Mouse (Mus musculus) MEL (cell line): ENCODE measurements around the gene Ccdc91. TPM values are rescaled to one million over a fixed set of nuclear protein-coding genes. Genes with fewer than 3 reads are reported as not detected.

ENCODE experiments used
- DNase-seq: peaks from one replicate; pipeline ENCODE4 v3.0.0; 2011; ENCODE audit warnings: low read depth, low spot score
- H3K27ac ChIP-seq: 2 replicates; pipeline ENCODE4 v1.5.1; 2012; ENCODE audit warnings: low read depth, mild to moderate bottlenecking, control low read depth, low read length, moderate library complexity; ENCODE audit not compliant: control insufficient read depth
- H3K27me3 ChIP-seq, 2 experiments: fragments of 150-350 bp in 1 of 2; sonication (generic) in 1 of 2; 2 replicates each; pipeline ENCODE4 v1.6.1; 2012; ENCODE audit warnings: low read length in 2 of 2, mild to moderate bottlenecking in 2 of 2, improper control_type of control experiment in 1 of 2, moderate library complexity in 1 of 2; ENCODE audit not compliant: insufficient read depth in 2 of 2, control insufficient read depth in 1 of 2
- H3K36me3 ChIP-seq, 2 experiments: 2 replicates each; pipeline ENCODE4 v1.6.1; 2012 to 2014; ENCODE audit warnings: low read length in 2 of 2, improper control_type of control experiment in 1 of 2, inconsistent platforms in 1 of 2, mild to moderate bottlenecking in 1 of 2; ENCODE audit not compliant: insufficient read depth in 2 of 2, control insufficient read depth in 1 of 2
- H3K4me1 ChIP-seq, 2 experiments: fragments of 150-350 bp in 1 of 2; sonication (generic) in 1 of 2; 2 replicates each; pipeline ENCODE4 v1.6.1; 2012; ENCODE audit warnings: low read length in 2 of 2, improper control_type of control experiment in 1 of 2, mild to moderate bottlenecking in 1 of 2; ENCODE audit not compliant: insufficient read depth in 2 of 2, control insufficient read depth in 1 of 2
- H3K4me3 ChIP-seq, 2 experiments: fragments of 150-350 bp in 1 of 2; sonication (generic) in 1 of 2; 2 replicates each; pipeline ENCODE4 v1.5.1; 2012; ENCODE audit warnings: low read depth in 2 of 2, low read length in 2 of 2, mild to moderate bottlenecking in 2 of 2, moderate library complexity in 2 of 2, control low read depth in 1 of 2, improper control_type of control experiment in 1 of 2; ENCODE audit not compliant: control insufficient read depth in 1 of 2, insufficient read depth in 1 of 2
- H3K79me2 ChIP-seq: 2 replicates; pipeline ENCODE4 v1.6.1; 2012; ENCODE audit warnings: mild to moderate bottlenecking, low read length, moderate library complexity; ENCODE audit not compliant: control insufficient read depth, poor library complexity, insufficient read depth
- H3K9ac ChIP-seq: 2 replicates; pipeline ENCODE4 v1.6.1; 2012; ENCODE audit warnings: low read depth, mild to moderate bottlenecking, control low read depth, low read length, moderate library complexity; ENCODE audit not compliant: control insufficient read depth, poor library complexity, severe bottlenecking
- H3K9me3 ChIP-seq: fragments of 150-350 bp; sonication (generic); replicated peaks from 2 replicates; pipeline ENCODE4 v1.6.1; 2012; ENCODE audit warnings: mild to moderate bottlenecking, low read length, improper control_type of control experiment, moderate library complexity; ENCODE audit not compliant: insufficient read depth
- BHLHE40 ChIP-seq: IDR thresholded peaks from 2 replicates; pipeline ENCODE4 v1.6.1; 2012; ENCODE audit warnings: low read depth, mild to moderate bottlenecking, inconsistent platforms, low read length, improper control_type of control experiment, borderline replicate concordance
- CTCF ChIP-seq, 3 experiments: IDR thresholded peaks in 2 of 3; conservative IDR thresholded peaks in 1 of 3; 2 replicates each; pipeline ENCODE4 v1.5.1; 2011 to 2012; ENCODE audit warnings: low read length in 3 of 3, low read depth in 2 of 3, mild to moderate bottlenecking in 2 of 3, improper control_type of control experiment in 1 of 3, inconsistent platforms in 1 of 3, mixed read lengths in 1 of 3, moderate library complexity in 1 of 3; ENCODE audit not compliant: control insufficient read depth in 1 of 3, insufficient read depth in 1 of 3, poor library complexity in 1 of 3, severe bottlenecking in 1 of 3
- EP300 ChIP-seq, 2 experiments: IDR thresholded peaks; 2 replicates each; pipeline ENCODE4 v1.6.1; 2011; ENCODE audit warnings: improper control_type of control experiment in 2 of 2, low read length in 2 of 2, low read depth in 1 of 2, mild to moderate bottlenecking in 1 of 2
- ETS1 ChIP-seq: IDR thresholded peaks from 2 replicates; pipeline ENCODE4 v1.6.1; 2012; ENCODE audit warnings: low read depth, mild to moderate bottlenecking, inconsistent platforms, low read length, improper control_type of control experiment, moderate library complexity
- GABPA ChIP-seq: IDR thresholded peaks from 2 replicates; pipeline ENCODE4 v1.6.1; 2012; ENCODE audit warnings: low read depth, mild to moderate bottlenecking, inconsistent platforms, low read length, improper control_type of control experiment, moderate library complexity
- GATA1 ChIP-seq: IDR thresholded peaks from 2 replicates; pipeline ENCODE4 v1.6.1; 2011; ENCODE audit warnings: low read depth, low read length, improper control_type of control experiment
- HCFC1 ChIP-seq: IDR thresholded peaks from 2 replicates; pipeline ENCODE4 v1.6.1; 2012; ENCODE audit warnings: low read depth, mild to moderate bottlenecking, inconsistent platforms, low read length, improper control_type of control experiment, moderate library complexity
- JUND ChIP-seq: IDR thresholded peaks from 2 replicates; pipeline ENCODE4 v1.6.1; 2011; ENCODE audit warnings: low read depth, mild to moderate bottlenecking, improper control_type of control experiment, low read length
- KAT2A ChIP-seq: conservative IDR thresholded peaks from 2 replicates; pipeline ENCODE4 v1.6.1; 2012; ENCODE audit warnings: low read depth, low read length, improper control_type of control experiment, inconsistent platforms
- MAFK ChIP-seq: IDR thresholded peaks from 2 replicates; pipeline ENCODE4 v1.6.1; 2011; ENCODE audit warnings: low read depth, mild to moderate bottlenecking, low read length, improper control_type of control experiment, borderline replicate concordance
- MAX ChIP-seq: IDR thresholded peaks from 2 replicates; pipeline ENCODE4 v1.6.1; 2011; ENCODE audit warnings: low read length, improper control_type of control experiment
- MAZ ChIP-seq: IDR thresholded peaks from 2 replicates; pipeline ENCODE4 v1.6.1; 2012; ENCODE audit warnings: low read depth, mild to moderate bottlenecking, inconsistent platforms, low read length, improper control_type of control experiment
- MYB ChIP-seq: IDR thresholded peaks from 2 replicates; pipeline ENCODE4 v1.6.1; 2011; ENCODE audit warnings: mild to moderate bottlenecking, low read depth, low read length, improper control_type of control experiment
- MYC ChIP-seq: IDR thresholded peaks from 2 replicates; pipeline ENCODE4 v1.6.1; 2011; ENCODE audit warnings: low read depth, mild to moderate bottlenecking, low read length, improper control_type of control experiment, moderate library complexity
- NRF1 ChIP-seq: IDR thresholded peaks from 2 replicates; pipeline ENCODE4 v1.6.1; 2014; ENCODE audit warnings: low read depth, mild to moderate bottlenecking, inconsistent platforms, low read length, improper control_type of control experiment, moderate library complexity; ENCODE audit not compliant: poor library complexity, insufficient read depth, severe bottlenecking
- POLR2A ChIP-seq, 2 experiments: IDR thresholded peaks; 2 replicates each; pipeline ENCODE4 v1.6.1; 2011 to 2012; ENCODE audit warnings: low read length in 2 of 2, mild to moderate bottlenecking in 2 of 2, control low read depth in 1 of 2, improper control_type of control experiment in 1 of 2, low read depth in 1 of 2, moderate library complexity in 1 of 2; ENCODE audit not compliant: control insufficient read depth in 1 of 2, insufficient read depth in 1 of 2, poor library complexity in 1 of 2
- POLR2AphosphoS2 ChIP-seq: IDR thresholded peaks from 2 replicates; pipeline ENCODE4 v1.6.1; 2011; ENCODE audit warnings: low read length, improper control_type of control experiment
- POLR2AphosphoS5 ChIP-seq: IDR thresholded peaks from 2 replicates; pipeline ENCODE4 v1.6.1; 2012; ENCODE audit warnings: low read depth, borderline replicate concordance, mild to moderate bottlenecking, inconsistent platforms, low read length, moderate library complexity, mixed read lengths
- RCOR1 ChIP-seq: IDR thresholded peaks from 2 replicates; pipeline ENCODE4 v1.6.1; 2012; ENCODE audit warnings: low read depth, mild to moderate bottlenecking, inconsistent platforms, low read length, improper control_type of control experiment
- SIN3A ChIP-seq: IDR thresholded peaks from 2 replicates; pipeline ENCODE4 v1.6.1; 2012; ENCODE audit warnings: low read length, improper control_type of control experiment, inconsistent platforms
- SMC3 ChIP-seq: IDR thresholded peaks from 2 replicates; pipeline ENCODE4 v1.6.1; 2011; ENCODE audit warnings: low read depth, low read length, improper control_type of control experiment
- TAL1 ChIP-seq: IDR thresholded peaks from 2 replicates; pipeline ENCODE4 v1.6.1; 2012; ENCODE audit warnings: mild to moderate bottlenecking, inconsistent platforms, low read length, moderate library complexity, mixed read lengths
- TCF12 ChIP-seq: IDR thresholded peaks from 2 replicates; pipeline ENCODE4 v1.6.1; 2014; ENCODE audit warnings: low read depth, mild to moderate bottlenecking, inconsistent platforms, low read length, improper control_type of control experiment, moderate library complexity
- USF1 ChIP-seq: IDR thresholded peaks from 2 replicates; pipeline ENCODE4 v1.6.1; 2014; ENCODE audit warnings: low read depth, mild to moderate bottlenecking, inconsistent platforms, low read length, improper control_type of control experiment, moderate library complexity
- USF2 ChIP-seq, 2 experiments: IDR thresholded peaks; 2 replicates each; pipeline ENCODE4 v1.6.1; 2011 to 2012; ENCODE audit warnings: improper control_type of control experiment in 2 of 2, low read length in 2 of 2, borderline replicate concordance in 1 of 2, inconsistent platforms in 1 of 2, low read depth in 1 of 2, mild to moderate bottlenecking in 1 of 2; ENCODE audit not compliant: insufficient read depth in 1 of 2
- ZC3H11A ChIP-seq: IDR thresholded peaks from 2 replicates; pipeline ENCODE4 v1.6.1; 2012; ENCODE audit warnings: low read depth, mild to moderate bottlenecking, inconsistent platforms, low read length, improper control_type of control experiment
- ZMIZ1 ChIP-seq: IDR thresholded peaks from 2 replicates; pipeline ENCODE4 v1.6.1; 2012; ENCODE audit warnings: low read depth, mild to moderate bottlenecking, inconsistent platforms, low read length, improper control_type of control experiment, moderate library complexity
- ZNF384 ChIP-seq: IDR thresholded peaks from 2 replicates; pipeline ENCODE4 v1.6.1; 2012; ENCODE audit warnings: low read depth, mild to moderate bottlenecking, inconsistent platforms, low read length, improper control_type of control experiment
- polyA plus RNA-seq, 2 experiments: library from polyadenylated mRNA; stranded (reverse) in 1 of 2; unstranded in 1 of 2; fragments of >175 nt in 1 of 2; fragments of >200 nt in 1 of 2; gene quantifications; 2 replicates each; pipeline versions ENCODE4 v1.2.1 to v1.2.4; 2012; ENCODE audit warnings: low replicate concordance in 2 of 2, low read depth in 1 of 2; ENCODE audit not compliant: insufficient read length in 2 of 2, insufficient read depth in 1 of 2, missing spikeins in 1 of 2
- total RNA-seq: library from RNA; depleted of rRNA; stranded (reverse); fragments of 300-350 nt; gene quantifications from 2 replicates; pipeline ENCODE4 v1.2.3, GENCODE M21; 2012

Gene Ccdc91
- total and polyA plus RNA-seq, 3 experiments = not detected

DNA sequence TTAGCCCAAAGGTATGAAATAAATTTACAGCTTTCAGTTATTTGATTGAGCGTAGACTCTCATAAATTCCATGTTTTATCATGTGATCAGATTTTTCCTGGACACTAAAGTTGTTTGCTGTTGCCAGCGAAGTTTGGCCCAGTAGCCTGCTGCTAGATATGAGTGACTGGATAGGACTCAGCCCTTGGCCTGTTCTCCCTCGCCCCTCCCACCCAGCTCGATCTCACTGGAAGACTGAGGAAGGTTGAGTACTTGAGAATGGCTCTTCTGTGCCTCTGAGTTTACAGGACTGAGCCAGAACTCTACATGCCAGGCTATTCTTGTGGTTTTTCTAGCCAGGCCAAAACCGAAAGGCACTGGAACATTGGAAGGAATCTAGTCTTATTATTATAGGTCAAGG is 93.6 kb downstream of the Ccdc91 start:
- no peak overlapping the region for H3K4me3 ChIP-seq
- H3K36me3 ChIP-seq = no peaks in the 10 kb centered on the region
- H3K9ac ChIP-seq = no peak overlapping the region
- no peak overlapping the region for H3K27ac ChIP-seq
- no peaks in the 10 kb centered on the region; a peak in 1 of 4 replicates for H3K27me3 ChIP-seq
- TF ChIP-seq SMC3 (no peak), POLR2AphosphoS5 (no peak), MAZ (no peak), USF2 (IDR thresholded peaks at IDR 0.05; ENCODE audit: borderline replicate concordance in 1 of 2, insufficient read depth in 1 of 2, low read depth in 1 of 2, low read length in 2 of 2) (no peak), POLR2AphosphoS2 (no peak), CTCF (IDR thresholded peaks at IDR 0.05 in 2 of 3, conservative IDR thresholded peaks at IDR 0.05 in 1 of 3; ENCODE audit: control insufficient read depth in 1 of 3, insufficient read depth in 1 of 3, low read depth in 2 of 3, low read length in 3 of 3, poor library complexity in 1 of 3, severe bottlenecking in 1 of 3) (no peak), MAX (no peak), HCFC1 (no peak), KAT2A (no peak), RCOR1 (no peak), TAL1 (no peak), ETS1 (no peak), TCF12 (no peak), USF1 (no peak), SIN3A (no peak), ZC3H11A (no peak), GATA1 (no peak), EP300 (IDR thresholded peaks at IDR 0.05; ENCODE audit: low read depth in 1 of 2, low read length in 2 of 2) (no peak)
- no peaks in the 10 kb centered on the region for H3K9me3 ChIP-seq
- no peaks in the 10 kb centered on the region for H3K79me2 ChIP-seq
- no peak for DNase-seq
- no peaks in the 10 kb centered on the region for H3K4me1 ChIP-seq

DNA sequence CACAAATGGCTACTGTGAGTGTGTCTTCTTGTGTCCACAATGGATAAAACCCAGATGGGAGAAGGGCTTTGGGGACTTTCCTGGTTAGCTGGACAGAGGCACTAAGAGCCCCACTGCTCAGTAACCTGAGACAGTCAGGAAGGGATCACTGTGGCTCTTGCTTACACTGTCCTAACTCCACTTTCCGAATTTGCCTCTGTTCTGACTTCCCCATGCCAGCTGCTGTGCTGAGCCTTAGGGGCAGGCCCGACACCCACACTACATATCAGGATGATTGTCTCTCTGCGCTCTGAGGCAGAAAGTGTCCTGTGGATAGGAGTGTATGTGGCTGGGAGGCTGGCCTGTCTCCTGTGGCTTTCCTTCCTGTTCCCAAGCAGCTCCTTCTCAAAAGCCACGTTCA is 97.5 kb downstream of the Ccdc91 start:
- Histone ChIP-seq H3K4me1 (no peaks in the 10 kb centered on the region), H3K36me3 (no peaks in the 10 kb centered on the region), H3K79me2 (no peaks in the 10 kb centered on the region), H3K27me3 (no peaks in the 10 kb centered on the region; a peak in 1 of 4 replicates), H3K9ac (no peak overlapping the region), H3K27ac (no peak overlapping the region), H3K4me3 (no peak overlapping the region), H3K9me3 (no peaks in the 10 kb centered on the region)
- TF ChIP-seq ZNF384 (no peak), GABPA (no peak), POLR2A (IDR thresholded peaks at IDR 0.05; ENCODE audit: control insufficient read depth in 1 of 2, insufficient read depth in 1 of 2, low read depth in 1 of 2, low read length in 2 of 2, poor library complexity in 1 of 2) (no peak), SMC3 (no peak), MYB (no peak), CTCF (IDR thresholded peaks at IDR 0.05 in 2 of 3, conservative IDR thresholded peaks at IDR 0.05 in 1 of 3; ENCODE audit: control insufficient read depth in 1 of 3, insufficient read depth in 1 of 3, low read depth in 2 of 3, low read length in 3 of 3, poor library complexity in 1 of 3, severe bottlenecking in 1 of 3) (no peak), MAFK (no peak), BHLHE40 (no peak), JUND (no peak), TCF12 (no peak), ETS1 (no peak), USF1 (no peak), NRF1 (no peak), ZC3H11A (no peak), RCOR1 (no peak), POLR2AphosphoS5 (no peak), MYC (no peak), GATA1 (no peak), MAX (no peak), ZMIZ1 (no peak)
- DNase-seq = no peak
